In the genomic region with DNA sequence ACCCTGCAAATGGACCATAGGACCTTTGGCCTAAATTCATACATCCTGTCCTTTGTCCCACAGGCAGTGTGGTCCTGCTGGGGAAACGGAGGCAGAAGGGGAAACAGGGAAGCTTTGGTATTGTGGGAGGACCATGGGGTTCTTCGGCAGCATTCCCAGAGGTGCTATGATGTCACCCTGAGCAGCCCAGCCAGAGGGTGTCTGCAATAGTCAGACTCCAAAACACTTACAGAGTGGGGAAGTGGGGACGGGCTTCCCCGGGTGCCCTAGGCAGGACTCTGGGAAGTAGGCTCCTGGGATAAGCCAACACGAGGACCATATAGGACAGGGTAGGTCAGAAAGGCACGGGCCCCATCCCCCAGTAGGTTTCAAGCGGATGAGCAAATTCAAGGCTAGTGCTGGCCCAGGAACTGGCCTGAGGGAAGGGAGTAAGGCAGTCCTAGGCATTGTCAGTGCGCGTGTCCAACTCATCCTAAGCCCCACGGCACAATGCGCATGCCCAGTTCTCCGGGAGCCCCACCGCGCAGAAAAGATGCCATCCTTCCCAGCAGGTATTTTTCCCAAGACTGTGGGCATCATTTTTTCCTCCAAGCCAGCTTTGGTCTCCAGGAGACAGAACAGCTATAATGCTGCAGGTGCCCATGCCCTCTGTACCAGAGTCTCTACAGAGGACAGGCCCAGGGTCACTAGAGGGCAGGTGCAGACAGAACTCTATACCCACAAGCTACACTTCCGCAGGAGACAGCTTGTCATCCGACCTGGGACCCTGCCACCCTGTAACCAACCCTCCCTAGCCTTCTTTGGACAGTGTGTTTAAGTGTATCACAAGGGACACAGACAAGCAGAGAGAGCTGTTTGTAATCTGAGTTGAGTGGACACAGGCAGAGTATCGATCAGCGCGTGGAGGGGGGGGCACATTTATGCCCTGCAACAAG, we compare ENCODE assay signal across 8 mouse cellular contexts.
DNase-seq lines count a peak whose midpoint lies in the region; ATAC-seq and TF ChIP-seq lines count a peak whose summit lies in the region.
"Had no signal": no experiment of that assay in that cellular context is flagged by ENCODE, and none has a peak within 500 bp of the region (broad histone marks: within the 10 kb centered on the region; RNA-seq: fewer than 3 reads in every experiment).

No protein-coding gene starts in this region.

- intact Hi-C loops in heart, postnatal 36 days (cut with DNase I) = loop anchor here (10.0 kb wide), 1 partner anchor 481 kb away; a partner anchor contains a TSS

- no peaks in the 10 kb centered on the region for H3K27me3 ChIP-seq in intestine, embryonic 15.5 days (replicated peaks)
- no peaks in the 10 kb centered on the region for H3K27me3 ChIP-seq in intestine, postnatal 0 days (replicated peaks; ENCODE audit: control insufficient read depth, insufficient read depth, low read length)
- no peaks in the 10 kb centered on the region for H3K27me3 ChIP-seq in thymus, adult 2 months (ENCODE audit: control insufficient read depth, insufficient read depth, low read length)

- no peak overlapping the region for H3K4me3 ChIP-seq in intestine, embryonic 15.5 days (replicated peaks)
- no peak overlapping the region for H3K4me3 ChIP-seq in intestine, postnatal 0 days (ENCODE audit: low read depth, low read length)
- no peak overlapping the region for H3K4me3 ChIP-seq in thymus, adult 2 months (ENCODE audit: control insufficient read depth, insufficient read depth, low read length)

- no peak for TF ChIP-seq POLR2A in thymus, adult 2 months (IDR thresholded peaks at IDR 0.05; ENCODE audit: control insufficient read depth, extremely low read depth, insufficient read depth, low read length, poor library complexity)

- peaks cover 10% of the 10 kb centered on the region; the same call in 1 of the 2 replicates for H3K36me3 ChIP-seq in intestine, embryonic 15.5 days
- peaks cover 23% of the 10 kb centered on the region for H3K36me3 ChIP-seq in intestine, postnatal 0 days (ENCODE audit: control insufficient read depth, insufficient read depth)
- H3K36me3 ChIP-seq in thymus, adult 2 months (ENCODE audit: control insufficient read depth, insufficient read depth, low read length) = no peaks in the 10 kb centered on the region; the same call in 1 of the 2 replicates
- H3K36me3 ChIP-seq: G1E had no signal

- peaks cover 12% of the 10 kb centered on the region; the same call in 1 of the 2 replicates for H3K4me1 ChIP-seq in intestine, embryonic 15.5 days (replicated peaks)
- H3K4me1 ChIP-seq in intestine, postnatal 0 days (replicated peaks; ENCODE audit: control insufficient read depth, insufficient read depth, low read length) = no peaks in the 10 kb centered on the region
- H3K4me1 ChIP-seq in thymus, adult 2 months (replicated peaks; ENCODE audit: control insufficient read depth, insufficient read depth, low read length) = 0 out of 2 replicates have a peak, but pooled peaks cover 5% of the 10 kb centered on the region

- ATAC-seq in intestine, embryonic 15.5 days = 0 out of 2 replicates have a peak, but pooled peaks have one; percentile 11
- no peak for ATAC-seq in intestine, postnatal 0 days

- H3K9me3 ChIP-seq in intestine, embryonic 15.5 days = no peaks in the 10 kb centered on the region
- no peaks in the 10 kb centered on the region for H3K9me3 ChIP-seq in intestine, postnatal 0 days (ENCODE audit: control insufficient read depth)
- H3K9me3 ChIP-seq: G1E had no signal

- TF ChIP-seq CTCF in intestine, postnatal 0 days (IDR thresholded peaks at IDR 0.05; ENCODE audit: low read depth) = no peak
- no peak for TF ChIP-seq CTCF in thymus, adult 2 months (IDR thresholded peaks at IDR 0.05; ENCODE audit: borderline replicate concordance, control insufficient read depth, extremely low read depth, insufficient read depth, low read length, poor library complexity)

- H3K9ac ChIP-seq in intestine, embryonic 15.5 days = no peak overlapping the region
- H3K9ac ChIP-seq in intestine, postnatal 0 days (ENCODE audit: low read depth, low read length) = no peak overlapping the region

- 78% methylated on average over 19 of the region's 19 CpGs for WGBS in intestine, embryonic 15.5 days
- WGBS in intestine, postnatal 0 days = 79% methylated on average over 19 of the region's 19 CpGs
- WGBS in thymus, adult 2 months = 94% methylated on average over 19 of the region's 19 CpGs

- peak; percentile 2 for DNase-seq in thymus, postnatal 14 days
- no peak for DNase-seq in thymus, adult 2 months
- peak; percentile 15 to 40 for DNase-seq in heart, postnatal 36 days
- DNase-seq in lung, postnatal 4 days = peak; percentile 5 to 23
- no peak for DNase-seq in layer of hippocampus, adult 18-20 months (ENCODE audit: low spot score in 2 of 2)

- no peak overlapping the region for H3K4me2 ChIP-seq in intestine, embryonic 15.5 days (replicated peaks)
- H3K4me2 ChIP-seq in intestine, postnatal 0 days (replicated peaks; ENCODE audit: low read depth) = no peak overlapping the region

- no peak overlapping the region for H3K27ac ChIP-seq in intestine, embryonic 15.5 days
- no peak overlapping the region for H3K27ac ChIP-seq in intestine, postnatal 0 days (ENCODE audit: low read depth, low read length)
- no peak overlapping the region for H3K27ac ChIP-seq in thymus, adult 2 months (ENCODE audit: control insufficient read depth, insufficient read depth, low read length)

Comparison
In these comparisons a context has a peak if more than half of its experiments do, and no peak if none do; other contexts are left out.
1. DNase-seq: peak in thymus, postnatal 14 days (single experiment), heart, postnatal 36 days (2 of 2) and lung, postnatal 4 days (2 of 2); none in thymus, adult 2 months (single experiment) and layer of hippocampus, adult 18-20 months (0 of 2).